Mouse (Mus musculus) kidney, embryonic 14.5 days (tissue): Measurements from ENCODE around the gene Atg16l2. TPM values are rescaled to one million over a fixed set of nuclear protein-coding genes. Genes with fewer than 3 reads are reported as not detected.

Experiments
- ATAC-seq: fragments of 200-750 bp; cut with Nextera tagmentation; 2 replicates; pipeline ENCODE4 v1.8.0; 2017; ENCODE audit warnings: moderate number of reproducible peaks, mild to moderate bottlenecking, moderate TSS enrichment, moderate library complexity; ENCODE audit not compliant: low FRiP score, low TSS enrichment
- H3K27ac ChIP-seq: fragments of 300-500 bp; sonication (generic); 2 replicates; pipeline ENCODE4 v1.5.1; 2014; ENCODE audit warnings: low read depth, mild to moderate bottlenecking, low read length, moderate library complexity, mixed read lengths
- H3K27me3 ChIP-seq: fragments of 300-500 bp; sonication (generic); 2 replicates; pipeline ENCODE4 v1.6.1; 2014; ENCODE audit warnings: mild to moderate bottlenecking, low read length; ENCODE audit not compliant: control insufficient read depth, insufficient read depth
- H3K36me3 ChIP-seq: fragments of 300-500 bp; sonication (generic); 2 replicates; pipeline ENCODE4 v1.6.1; 2014; ENCODE audit warnings: low read length, mixed read lengths; ENCODE audit not compliant: control insufficient read depth, insufficient read depth
- H3K4me1 ChIP-seq: fragments of 300-500 bp; sonication (generic); 2 replicates; pipeline ENCODE4 v1.6.1; 2014; ENCODE audit warnings: low read length, mixed read lengths; ENCODE audit not compliant: control insufficient read depth, insufficient read depth
- H3K4me2 ChIP-seq: fragments of 300-500 bp; sonication (generic); replicated peaks from 2 replicates; pipeline ENCODE4 v1.6.1; 2014; ENCODE audit warnings: low read depth, mild to moderate bottlenecking, low read length
- H3K4me3 ChIP-seq: fragments of 300-500 bp; sonication (generic); 2 replicates; pipeline ENCODE4 v1.5.1; 2014; ENCODE audit warnings: mild to moderate bottlenecking, low read length
- H3K9ac ChIP-seq: fragments of 300-500 bp; sonication (generic); 2 replicates; pipeline ENCODE4 v1.6.1; 2014; ENCODE audit warnings: low read depth, mild to moderate bottlenecking, low read length, moderate library complexity
- H3K9me3 ChIP-seq: fragments of 300-500 bp; sonication (generic); 2 replicates; pipeline ENCODE4 v1.6.1; 2016; ENCODE audit warnings: low read length; ENCODE audit not compliant: control insufficient read depth
- WGBS: fragments of 180-500 bp; shearing (Covaris S2); extraction: QIAGEN DNeasy Blood & Tissue Kit; methylation state at CpG from one replicate; pipeline ENCODE4 v1.1.7; 2014; 5-methylcytosine and 5-hydroxymethylcytosine counted together
- polyA plus RNA-seq: library from polyadenylated mRNA; unstranded; fragments of >200 nt; fragmentation: Nextera tagmentation; extraction: Ambion mirVana; gene quantifications from 2 replicates; pipeline ENCODE4 v1.2.1, GENCODE M21; 2014

Gene Atg16l2
- 7.6 and 10.5 TPM in 2 replicates for polyA plus RNA-seq

GRCm38 (mm10) chr7:101301881-101302456 lies at the start of gene Atg16l2:
TSS of gene Atg16l2 (minus strand) at chr7:101302251.
- Histone ChIP-seq H3K36me3 (no peaks in the 10 kb centered on the region), H3K4me2 (peak within 1 kb of the TSS; percentile 89), H3K4me3 (peak within 1 kb of the TSS; percentile 65), H3K27me3 (peaks cover 3% of the 10 kb centered on the region), H3K9ac (peak within 1 kb of the TSS; percentile 62), H3K27ac (no peak within 1 kb of the TSS), H3K4me1 (peaks cover 8% of the 10 kb centered on the region; the same call in 1 of the 2 replicates), H3K9me3 (no peaks in the 10 kb centered on the region)
- peak; percentile 96 for ATAC-seq
- under 1% methylated on average over 39 of the region's 39 CpGs for WGBS

- Histone ChIP-seq H3K4me2 (no peak overlapping the region), H3K27ac (no peak overlapping the region), H3K36me3 (peaks cover 3% of the 10 kb centered on the region; the same call in 1 of the 2 replicates), H3K9me3 (no peaks in the 10 kb centered on the region), H3K27me3 (peaks cover 5% of the 10 kb centered on the region; the same call in 1 of the 2 replicates), H3K9ac (no peak overlapping the region), H3K4me1 (0 out of 2 replicates have a peak, but pooled peaks cover 12% of the 10 kb centered on the region), H3K4me3 (no peak overlapping the region)
- ATAC-seq = no peak
- 42% methylated on average over 2 of the region's 2 CpGs for WGBS
Observed at GRCm38 (mm10) chr7:101349861-101350260, 47.8 kb upstream of the Atg16l2 start.

- H3K4me2 ChIP-seq = peak overlapping the region; percentile 95
- H3K9me3 ChIP-seq = no peaks in the 10 kb centered on the region
- ATAC-seq = 0 out of 2 replicates have a peak, but pooled peaks have one; percentile 8
- peaks cover 3% of the 10 kb centered on the region; the same call in 1 of the 2 replicates for H3K36me3 ChIP-seq
- peak overlapping the region; percentile 67 for H3K4me3 ChIP-seq
- H3K27me3 ChIP-seq = peaks cover 5% of the 10 kb centered on the region; the same call in 1 of the 2 replicates
- H3K9ac ChIP-seq = peak overlapping the region; percentile 56
- 0 out of 2 replicates have a peak, but pooled peaks cover 15% of the 10 kb centered on the region for H3K4me1 ChIP-seq
- 5% methylated on average over 13 of the region's 13 CpGs for WGBS
- H3K27ac ChIP-seq = no peak overlapping the region
Observed at GRCm38 (mm10) chr7:101348312-101348711, 46.3 kb upstream of the Atg16l2 start.

- WGBS = under 1% methylated on average over 35 of the region's 35 CpGs
- no peak within 1 kb of the TSS for H3K27ac ChIP-seq
- peaks cover 5% of the 10 kb centered on the region; the same call in 1 of the 2 replicates for H3K27me3 ChIP-seq
- peak within 1 kb of the TSS; percentile 67 for H3K4me3 ChIP-seq
- ATAC-seq = peak; percentile 81
- 0 out of 2 replicates have a peak, but pooled peaks cover 15% of the 10 kb centered on the region for H3K4me1 ChIP-seq
- H3K36me3 ChIP-seq = peaks cover 3% of the 10 kb centered on the region; the same call in 1 of the 2 replicates
- H3K9me3 ChIP-seq = no peaks in the 10 kb centered on the region
- peak within 1 kb of the TSS; percentile 95 for H3K4me2 ChIP-seq
- peak within 1 kb of the TSS; percentile 56 for H3K9ac ChIP-seq
Observed at GRCm38 (mm10) chr7:101347767-101348270, 45.8 kb upstream of the Atg16l2 start, which contains the start of gene Arap1. TSS of gene Arap1 (plus strand) at chr7:101348067.

- no peak overlapping the region for H3K27ac ChIP-seq
- peaks cover 3% of the 10 kb centered on the region; the same call in 1 of the 2 replicates for H3K36me3 ChIP-seq
- H3K4me1 ChIP-seq = 0 out of 2 replicates have a peak, but pooled peaks cover 15% of the 10 kb centered on the region
- H3K4me3 ChIP-seq = no peak overlapping the region
- H3K9ac ChIP-seq = no peak overlapping the region
- WGBS = 78% methylated on average over 2 of the region's 2 CpGs
- no peak for ATAC-seq
- H3K4me2 ChIP-seq = no peak overlapping the region
- no peaks in the 10 kb centered on the region for H3K9me3 ChIP-seq
- peaks cover 5% of the 10 kb centered on the region; the same call in 1 of the 2 replicates for H3K27me3 ChIP-seq
Observed at GRCm38 (mm10) chr7:101346991-101347390, 44.9 kb upstream of the Atg16l2 start.

- no peak overlapping the region for H3K4me3 ChIP-seq
- H3K27me3 ChIP-seq = peaks cover 5% of the 10 kb centered on the region; the same call in 1 of the 2 replicates
- no peak overlapping the region for H3K4me2 ChIP-seq
- H3K9ac ChIP-seq = no peak overlapping the region
- whole genome bisulfite sequencing = 52% methylated on average over 4 of the region's 4 CpGs
- no peak overlapping the region for H3K27ac ChIP-seq
- peaks cover 3% of the 10 kb centered on the region; the same call in 1 of the 2 replicates for H3K36me3 ChIP-seq
- H3K4me1 ChIP-seq = 0 out of 2 replicates have a peak, but pooled peaks cover 15% of the 10 kb centered on the region
- no peak for ATAC-seq
- H3K9me3 ChIP-seq = no peaks in the 10 kb centered on the region
Observed at GRCm38 (mm10) chr7:101344892-101345291, 42.8 kb upstream of the Atg16l2 start.

GRCm38 (mm10) chr7:101343135-101343534 lies 41.1 kb upstream of the Atg16l2 start:
- no peak overlapping the region for H3K4me3 ChIP-seq
- no peak overlapping the region for H3K9ac ChIP-seq
- 0 out of 2 replicates have a peak, but pooled peaks cover 8% of the 10 kb centered on the region for H3K4me1 ChIP-seq
- no peaks in the 10 kb centered on the region for H3K9me3 ChIP-seq
- WGBS = 65% methylated on average over 7 of the region's 7 CpGs
- ATAC-seq = no peak
- H3K36me3 ChIP-seq = peaks cover 3% of the 10 kb centered on the region; the same call in 1 of the 2 replicates
- H3K4me2 ChIP-seq = no peak overlapping the region
- no peak overlapping the region for H3K27ac ChIP-seq
- H3K27me3 ChIP-seq = no peaks in the 10 kb centered on the region

- H3K27ac ChIP-seq = no peak overlapping the region
- H3K36me3 ChIP-seq = peaks cover 3% of the 10 kb centered on the region; the same call in 1 of the 2 replicates
- WGBS = 69% methylated on average over 6 of the region's 6 CpGs
- no peaks in the 10 kb centered on the region for H3K9me3 ChIP-seq
- ATAC-seq = no peak; the same call in 1 of the 2 replicates
- H3K9ac ChIP-seq = no peak overlapping the region
- H3K4me2 ChIP-seq = no peak overlapping the region
- H3K27me3 ChIP-seq = no peaks in the 10 kb centered on the region
- no peak overlapping the region for H3K4me3 ChIP-seq
- 0 out of 2 replicates have a peak, but pooled peaks cover 3% of the 10 kb centered on the region for H3K4me1 ChIP-seq
Observed at GRCm38 (mm10) chr7:101341405-101341804, 39.4 kb upstream of the Atg16l2 start.

GRCm38 (mm10) chr7:101337401-101337800 lies 35.4 kb upstream of the Atg16l2 start:
- no peaks in the 10 kb centered on the region; the same call in 1 of the 2 replicates for H3K36me3 ChIP-seq
- WGBS = 78% methylated on average over 3 of the region's 3 CpGs
- no peak for ATAC-seq
- H3K9me3 ChIP-seq = no peaks in the 10 kb centered on the region
- H3K4me2 ChIP-seq = no peak overlapping the region
- no peak overlapping the region for H3K4me3 ChIP-seq
- no peaks in the 10 kb centered on the region for H3K4me1 ChIP-seq
- H3K9ac ChIP-seq = no peak overlapping the region
- no peak overlapping the region for H3K27ac ChIP-seq
- H3K27me3 ChIP-seq = no peaks in the 10 kb centered on the region
